ENCODE assay signal across 8 mouse cellular contexts in genomic region chr13:52978321-52978981, GRCm38 (mm10). TPM values are rescaled to one million over a fixed set of nuclear protein-coding genes. Genes with fewer than 3 reads are reported as not detected.
DNase-seq lines count a peak whose midpoint lies in the region; ATAC-seq lines count a peak whose summit lies in the region.

No protein-coding gene starts in this region.

- WGBS in forebrain, embryonic 15.5 days: under 1% methylated on average over 61 of the region's 64 CpGs
- WGBS in hindbrain, embryonic 15.5 days: under 1% methylated on average over 61 of the region's 64 CpGs
- WGBS in liver, embryonic 11.5 days: 1% methylated on average over 60 of the region's 64 CpGs
- 1% methylated on average over 55 of the region's 64 CpGs for WGBS in neural tube, embryonic 11.5 days

- no peaks in the 10 kb centered on the region for H3K36me3 ChIP-seq in erythroblast, embryonic 14.5 days (ENCODE audit: control insufficient read depth)
- no peaks in the 10 kb centered on the region for H3K36me3 ChIP-seq in forebrain, embryonic 15.5 days
- H3K36me3 ChIP-seq in hindbrain, embryonic 15.5 days: no peaks in the 10 kb centered on the region
- no peaks in the 10 kb centered on the region for H3K36me3 ChIP-seq in liver, embryonic 11.5 days (ENCODE audit: control insufficient read depth, insufficient read depth, low read length)
- no peaks in the 10 kb centered on the region for H3K36me3 ChIP-seq in neural tube, embryonic 11.5 days (ENCODE audit: control insufficient read depth, insufficient read depth, low read length)

- peaks cover 6% of the 10 kb centered on the region; the same call in 1 of the 2 replicates for H3K9me3 ChIP-seq in erythroblast, embryonic 14.5 days (ENCODE audit: control insufficient read depth, low read length)
- no peaks in the 10 kb centered on the region for H3K9me3 ChIP-seq in forebrain, embryonic 15.5 days
- H3K9me3 ChIP-seq in hindbrain, embryonic 15.5 days: no peaks in the 10 kb centered on the region
- H3K9me3 ChIP-seq in liver, embryonic 11.5 days (ENCODE audit: control insufficient read depth, low read length): no peaks in the 10 kb centered on the region
- H3K9me3 ChIP-seq in neural tube, embryonic 11.5 days (ENCODE audit: control insufficient read depth, low read length): no peaks in the 10 kb centered on the region

- ATAC-seq in erythroblast, adult 5-6 weeks (replicated peaks; ENCODE audit: low FRiP score, poor library complexity, severe bottlenecking): no peak
- ATAC-seq in forebrain, embryonic 15.5 days (replicated peaks): peak; percentile 18; the same call in 1 of the 2 replicates
- ATAC-seq in hindbrain, embryonic 15.5 days (ENCODE audit: low FRiP score, low read depth): peak; percentile 25; the same call in 1 of the 2 replicates
- no peak for ATAC-seq in liver, embryonic 11.5 days (replicated peaks; ENCODE audit: low FRiP score)
- ATAC-seq in neural tube, embryonic 11.5 days (ENCODE audit: insufficient read depth, low FRiP score, low TSS enrichment): peak; percentile 3; the same call in 1 of the 2 replicates

- H3K27me3 ChIP-seq in erythroblast, embryonic 14.5 days (ENCODE audit: control insufficient read depth): peaks cover 76% of the 10 kb centered on the region
- no peaks in the 10 kb centered on the region for H3K27me3 ChIP-seq in forebrain, embryonic 15.5 days
- H3K27me3 ChIP-seq in hindbrain, embryonic 15.5 days: no peaks in the 10 kb centered on the region
- peaks cover 52% of the 10 kb centered on the region for H3K27me3 ChIP-seq in liver, embryonic 11.5 days (replicated peaks; ENCODE audit: control insufficient read depth, insufficient read depth, low read length)
- H3K27me3 ChIP-seq in neural tube, embryonic 11.5 days (ENCODE audit: control insufficient read depth, insufficient read depth, low read length): no peaks in the 10 kb centered on the region

- peaks cover 18% of the 10 kb centered on the region for H3K4me1 ChIP-seq in erythroblast, embryonic 14.5 days (ENCODE audit: control insufficient read depth)
- peaks cover 43% of the 10 kb centered on the region for H3K4me1 ChIP-seq in forebrain, embryonic 15.5 days
- H3K4me1 ChIP-seq in hindbrain, embryonic 15.5 days (replicated peaks): peaks cover 44% of the 10 kb centered on the region
- H3K4me1 ChIP-seq in liver, embryonic 11.5 days (replicated peaks; ENCODE audit: control insufficient read depth, insufficient read depth, low read length): peaks cover 31% of the 10 kb centered on the region
- H3K4me1 ChIP-seq in neural tube, embryonic 11.5 days (ENCODE audit: control insufficient read depth, insufficient read depth, low read length): peaks cover 21% of the 10 kb centered on the region; the same call in 1 of the 2 replicates

- peak overlapping the region; percentile 90 for H3K9ac ChIP-seq in forebrain, embryonic 15.5 days (replicated peaks)
- peak overlapping the region; percentile 92 for H3K9ac ChIP-seq in hindbrain, embryonic 15.5 days
- H3K9ac ChIP-seq in liver, embryonic 11.5 days (ENCODE audit: low read depth, low read length): peak overlapping the region; percentile 40; the same call in 1 of the 2 replicates
- H3K9ac ChIP-seq in neural tube, embryonic 11.5 days (ENCODE audit: low read length): peak overlapping the region; percentile 58

- peak; percentile 50 for DNase-seq in brain, adult 2 months (ENCODE audit: low read depth, low spot score)
- DNase-seq in liver, embryonic 11.5 days (ENCODE audit: low spot score): peak; percentile 48
- peak; percentile 60 for DNase-seq in neural tube, embryonic 11.5 days (ENCODE audit: low spot score)
- DNase-seq in urinary bladder, postnatal 25 days (ENCODE audit: low spot score): peak; percentile 40

- H3K4me2 ChIP-seq in forebrain, embryonic 15.5 days (replicated peaks): peak overlapping the region; percentile 96
- peak overlapping the region; percentile 96 for H3K4me2 ChIP-seq in hindbrain, embryonic 15.5 days
- H3K4me2 ChIP-seq in liver, embryonic 11.5 days: peak overlapping the region; percentile 89
- peak overlapping the region; percentile 70 for H3K4me2 ChIP-seq in neural tube, embryonic 11.5 days (ENCODE audit: low read depth)

- H3K27ac ChIP-seq in forebrain, embryonic 15.5 days (replicated peaks): peak overlapping the region; percentile 93
- H3K27ac ChIP-seq in hindbrain, embryonic 15.5 days (replicated peaks): peak overlapping the region; percentile 97
- no peak overlapping the region for H3K27ac ChIP-seq in liver, embryonic 11.5 days (ENCODE audit: low read depth, low read length)
- peak overlapping the region; percentile 71 for H3K27ac ChIP-seq in neural tube, embryonic 11.5 days (ENCODE audit: low read depth, low read length)

- H3K4me3 ChIP-seq in erythroblast, embryonic 14.5 days (replicated peaks): peak overlapping the region; percentile 28
- H3K4me3 ChIP-seq in forebrain, embryonic 15.5 days: peak overlapping the region; percentile 97
- H3K4me3 ChIP-seq in hindbrain, embryonic 15.5 days: peak overlapping the region; percentile 83
- peak overlapping the region; percentile 60 for H3K4me3 ChIP-seq in liver, embryonic 11.5 days (ENCODE audit: low read depth, low read length)
- H3K4me3 ChIP-seq in neural tube, embryonic 11.5 days (ENCODE audit: low read depth, low read length): peak overlapping the region; percentile 43

RNA-seq across cellular contexts. Expression of gene Nfil3, which starts 2.4 kb away (rescaled TPM):
- polyA plus RNA-seq in erythroblast, embryonic 14.5 days (2012): 0.05 and 0.08 TPM in 2 replicates
- 9.0 and 9.6 TPM in 2 replicates for total RNA-seq in erythroblast, adult 5-6 weeks (2015; ENCODE audit: low replicate concordance)
- total RNA-seq in erythroblast, adult 5-6 weeks (2017; ENCODE audit: low replicate concordance): 2.9 and 5.0 TPM in 2 replicates
- 55.6 and 56.4 TPM in 2 replicates for polyA plus RNA-seq in forebrain, embryonic 15.5 days (2015; fragmentation: Nextera tagmentation; extraction: Ambion mirVana)
- 43.6 and 48.0 TPM in 2 replicates for polyA plus RNA-seq in hindbrain, embryonic 15.5 days (2015; fragmentation: Nextera tagmentation; extraction: Ambion mirVana)
- polyA plus RNA-seq in liver, embryonic 11.5 days (2014; fragmentation: Nextera tagmentation; extraction: Ambion mirVana): 8.5 and 9.8 TPM in 2 replicates
- 30.4 TPM in 2 replicates for polyA plus RNA-seq in neural tube, embryonic 11.5 days (2014; fragmentation: Nextera tagmentation; extraction: Ambion mirVana)

RNA-seq across cellular contexts. Expression of gene Auh, which starts 49.0 kb away (rescaled TPM):
- polyA plus RNA-seq in erythroblast, embryonic 14.5 days (2012): 4.7 and 6.8 TPM in 2 replicates
- 68.2 and 74.8 TPM in 2 replicates for total RNA-seq in erythroblast, adult 5-6 weeks (2015; ENCODE audit: low replicate concordance)
- total RNA-seq in erythroblast, adult 5-6 weeks (2017; ENCODE audit: low replicate concordance): 107 and 120 TPM in 2 replicates
- 62.8 and 63.4 TPM in 2 replicates for polyA plus RNA-seq in forebrain, embryonic 15.5 days (2015; fragmentation: Nextera tagmentation; extraction: Ambion mirVana)
- 60.1 and 67.5 TPM in 2 replicates for polyA plus RNA-seq in hindbrain, embryonic 15.5 days (2015; fragmentation: Nextera tagmentation; extraction: Ambion mirVana)
- polyA plus RNA-seq in liver, embryonic 11.5 days (2014; fragmentation: Nextera tagmentation; extraction: Ambion mirVana): 35.4 and 36.4 TPM in 2 replicates
- polyA plus RNA-seq in neural tube, embryonic 11.5 days (2014; fragmentation: Nextera tagmentation; extraction: Ambion mirVana): 35.0 and 35.8 TPM in 2 replicates

Comparison
In these comparisons a context has a peak if more than half of its experiments do, and no peak if none do; other contexts are left out.
1. H3K4me3 ChIP-seq: peak in every context shown above with its lines; median percentile 97 in forebrain, embryonic 15.5 days; 83 in hindbrain, embryonic 15.5 days; 60 in liver, embryonic 11.5 days; 43 in neural tube, embryonic 11.5 days; 28 in erythroblast, embryonic 14.5 days.
2. ATAC-seq: peak in forebrain, embryonic 15.5 days (single experiment), hindbrain, embryonic 15.5 days (single experiment) and neural tube, embryonic 11.5 days (single experiment); none in erythroblast, adult 5-6 weeks (single experiment) and liver, embryonic 11.5 days (single experiment).
3. H3K9ac ChIP-seq: peak in every context shown above with its lines; median percentile 92 in hindbrain, embryonic 15.5 days; 90 in forebrain, embryonic 15.5 days; 58 in neural tube, embryonic 11.5 days; 40 in liver, embryonic 11.5 days.
4. Peak in every context shown above with its lines, with median percentiles within 50 percentile points of each other: DNase-seq and H3K4me2 ChIP-seq.